Mouse (Mus musculus) midbrain, embryonic 11.5 days (tissue): ENCODE results near the gene Prr7. TPM values are rescaled to one million over a fixed set of nuclear protein-coding genes. Genes with fewer than 3 reads are reported as not detected.

Experiments used
- ATAC-seq: fragments of 200-750 bp; cut with Nextera tagmentation; 2 replicates; pipeline ENCODE4 v1.8.0; 2017; ENCODE audit warnings: moderate TSS enrichment, moderate library complexity; ENCODE audit not compliant: low FRiP score
- DNase-seq: peaks from one replicate; pipeline ENCODE4 v3.0.0; 2015; ENCODE audit warnings: low spot score; ENCODE audit errors: missing footprints
- H3K27ac ChIP-seq: fragments of 300-500 bp; sonication (generic); 2 replicates; pipeline ENCODE4 v1.5.1; 2014; ENCODE audit warnings: low read depth, low read length
- H3K27me3 ChIP-seq: fragments of 300-500 bp; sonication (generic); 2 replicates; pipeline ENCODE4 v1.6.1; 2014; ENCODE audit warnings: mild to moderate bottlenecking, low read length, moderate library complexity, mixed read lengths; ENCODE audit not compliant: control insufficient read depth, insufficient read depth
- H3K36me3 ChIP-seq: fragments of 300-500 bp; sonication (generic); 2 replicates; pipeline ENCODE4 v1.6.1; 2014; ENCODE audit warnings: mild to moderate bottlenecking, low read length, moderate library complexity, mixed read lengths; ENCODE audit not compliant: control insufficient read depth, insufficient read depth
- H3K4me1 ChIP-seq: fragments of 300-500 bp; sonication (generic); 2 replicates; pipeline ENCODE4 v1.6.1; 2014; ENCODE audit warnings: low read length; ENCODE audit not compliant: control insufficient read depth, insufficient read depth
- H3K4me2 ChIP-seq: fragments of 300-500 bp; sonication (generic); 2 replicates; pipeline ENCODE4 v1.6.1; 2014; ENCODE audit warnings: mild to moderate bottlenecking, moderate library complexity
- H3K4me3 ChIP-seq: fragments of 300-500 bp; sonication (generic); 2 replicates; pipeline ENCODE4 v1.5.1; 2014; ENCODE audit warnings: low read depth, low read length
- H3K9ac ChIP-seq: fragments of 300-500 bp; sonication (generic); 2 replicates; pipeline ENCODE4 v1.6.1; 2014; ENCODE audit warnings: low read length
- H3K9me3 ChIP-seq: fragments of 300-500 bp; sonication (generic); 2 replicates; pipeline ENCODE4 v1.6.1; 2016; ENCODE audit warnings: low read length; ENCODE audit not compliant: control insufficient read depth
- WGBS: fragments of 180-500 bp; shearing (Covaris S2); extraction: QIAGEN DNeasy Blood & Tissue Kit; methylation state at CpG from one replicate; pipeline ENCODE4 v1.1.7; 2014; 5-methylcytosine and 5-hydroxymethylcytosine counted together
- polyA plus RNA-seq: library from polyadenylated mRNA; unstranded; fragments of >200 nt; fragmentation: Nextera tagmentation; extraction: Ambion mirVana; gene quantifications from 2 replicates; pipeline ENCODE4 v1.2.1, GENCODE M21; 2014

Prr7 gene
- polyA plus RNA-seq, 1 experiment from 2014 or later: 3.0 TPM

DNA sequence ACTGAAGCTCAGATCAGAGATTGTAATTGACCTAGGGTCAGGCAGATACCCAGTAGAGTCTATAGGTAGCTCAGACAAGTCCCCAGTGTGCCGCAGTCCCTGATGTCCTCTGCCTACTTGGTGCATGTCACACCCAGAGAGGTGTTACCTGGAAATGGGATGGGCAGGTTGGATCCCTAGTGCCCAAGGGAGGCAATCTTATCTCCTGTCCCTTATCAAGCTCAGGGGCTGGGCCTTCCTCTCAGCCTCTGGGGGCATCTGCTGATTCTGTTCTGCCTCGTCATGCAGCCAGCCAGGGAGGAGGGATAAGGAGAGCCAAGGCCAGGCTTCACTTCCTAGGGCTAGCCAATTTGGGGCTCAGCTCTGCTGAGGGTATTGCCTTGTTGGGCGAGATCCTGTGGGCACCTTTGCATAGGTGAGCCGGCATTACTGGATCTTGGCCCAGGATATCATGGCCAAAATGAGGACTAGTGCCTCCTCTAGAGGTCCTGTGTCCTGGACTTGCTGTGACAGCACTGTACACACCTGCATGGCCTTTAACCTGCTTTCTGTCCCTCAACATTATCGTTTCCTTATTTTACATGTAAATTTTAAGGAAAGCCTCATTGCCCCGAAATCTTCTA is 17.5 kb upstream of the Prr7 start:
- Histone ChIP-seq H3K27ac (no peak overlapping the region), H3K9ac (peak overlapping the region; percentile 94), H3K4me3 (peak overlapping the region; percentile 73), H3K4me2 (peak overlapping the region; percentile 84), H3K36me3 (peaks cover 12% of the 10 kb centered on the region), H3K27me3 (no peaks in the 10 kb centered on the region), H3K4me1 (peaks cover 18% of the 10 kb centered on the region), H3K9me3 (no peaks in the 10 kb centered on the region)
- peak; percentile 82 for DNase-seq
- 84% methylated on average over 6 of the region's 6 CpGs for WGBS
- no peak for ATAC-seq

DNA sequence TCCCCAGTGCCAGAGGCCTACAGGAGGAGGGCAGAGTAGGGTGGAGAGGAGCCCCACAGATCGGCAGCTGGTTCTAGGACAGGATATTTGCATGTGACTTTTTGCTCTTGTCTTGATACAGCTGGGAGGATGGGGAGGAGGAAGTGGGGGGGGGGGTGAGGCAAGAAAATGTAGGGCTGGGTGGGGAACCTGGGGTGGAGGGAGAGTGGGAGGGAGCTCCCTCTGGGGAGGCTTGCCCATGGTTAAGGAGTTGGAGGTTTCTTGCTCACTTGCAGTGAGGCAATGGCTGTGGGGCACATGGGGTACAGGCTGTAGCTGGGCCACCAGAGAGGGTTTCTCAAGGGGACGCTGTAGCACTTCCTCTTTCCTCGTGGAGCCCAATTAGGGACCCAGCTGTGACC is 16.5 kb upstream of the Prr7 start:
- peak overlapping the region; percentile 14; the same call in 1 of the 2 replicates for H3K9ac ChIP-seq
- ATAC-seq (no peak), DNase-seq (no peak)
- 89% methylated on average over 3 of the region's 3 CpGs for WGBS
- no peaks in the 10 kb centered on the region for H3K9me3 ChIP-seq
- no peak overlapping the region for H3K27ac ChIP-seq
- H3K4me1 ChIP-seq: peaks cover 18% of the 10 kb centered on the region
- H3K36me3 ChIP-seq: peaks cover 20% of the 10 kb centered on the region
- no peak overlapping the region for H3K4me2 ChIP-seq
- H3K4me3 ChIP-seq: no peak overlapping the region
- no peaks in the 10 kb centered on the region for H3K27me3 ChIP-seq

DNA sequence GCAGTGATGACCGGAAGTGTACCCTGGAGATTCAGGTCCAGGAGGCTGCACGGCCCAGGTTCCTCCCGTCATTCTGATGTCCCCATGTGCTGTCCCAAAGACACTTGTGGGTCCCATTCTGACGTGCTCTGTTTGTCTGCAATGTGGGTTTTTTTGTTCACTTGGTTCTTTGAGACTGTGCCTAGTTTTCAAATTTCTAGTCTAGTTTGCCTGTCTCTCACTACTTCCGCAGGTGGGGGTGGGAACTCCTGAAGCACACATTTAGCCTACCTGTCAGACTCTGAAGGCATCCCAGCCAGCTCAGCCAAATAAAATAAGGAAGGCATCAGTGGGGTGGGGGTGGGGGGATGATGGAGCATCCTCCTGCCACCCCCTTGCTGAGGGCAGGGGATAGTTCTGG is 15.9 kb upstream of the Prr7 start:
- H3K27ac ChIP-seq: no peak overlapping the region
- DNase-seq (peak; percentile 54), ATAC-seq (no peak)
- H3K9ac ChIP-seq: no peak overlapping the region
- no peak overlapping the region for H3K4me3 ChIP-seq
- H3K36me3 ChIP-seq: peaks cover 25% of the 10 kb centered on the region
- H3K4me2 ChIP-seq: no peak overlapping the region
- no peaks in the 10 kb centered on the region for H3K9me3 ChIP-seq
- peaks cover 18% of the 10 kb centered on the region for H3K4me1 ChIP-seq
- H3K27me3 ChIP-seq: no peaks in the 10 kb centered on the region
- 92% methylated on average over 5 of the region's 5 CpGs for whole genome bisulfite sequencing

DNA sequence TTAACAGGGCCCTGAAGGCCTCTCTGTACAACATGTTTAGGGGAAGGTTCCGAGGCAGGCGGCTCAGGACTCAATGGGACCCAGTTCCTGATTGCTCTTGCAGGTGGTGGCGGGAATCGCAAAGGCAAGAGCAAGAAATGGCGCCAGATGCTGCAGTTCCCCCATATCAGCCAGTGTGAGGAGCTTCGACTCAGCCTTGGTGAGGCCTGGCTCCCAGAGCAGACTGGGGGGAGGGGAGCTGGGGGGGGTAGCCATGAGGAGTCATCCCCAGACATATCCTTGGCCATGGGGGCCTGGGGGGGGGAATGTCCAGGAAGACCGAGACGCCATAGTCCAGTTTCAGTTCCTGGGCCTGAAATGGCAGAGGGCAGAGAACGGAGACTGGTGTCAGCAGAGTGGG is 14.9 kb upstream of the Prr7 start:
- H3K27ac ChIP-seq: no peak overlapping the region
- ATAC-seq (no peak), DNase-seq (no peak)
- peaks cover 28% of the 10 kb centered on the region for H3K36me3 ChIP-seq
- H3K9ac ChIP-seq: no peak overlapping the region
- H3K9me3 ChIP-seq: no peaks in the 10 kb centered on the region
- peaks cover 14% of the 10 kb centered on the region for H3K4me1 ChIP-seq
- no peak overlapping the region for H3K4me3 ChIP-seq
- H3K4me2 ChIP-seq: no peak overlapping the region
- 94% methylated on average over 9 of the region's 9 CpGs for WGBS
- H3K27me3 ChIP-seq: no peaks in the 10 kb centered on the region

DNA sequence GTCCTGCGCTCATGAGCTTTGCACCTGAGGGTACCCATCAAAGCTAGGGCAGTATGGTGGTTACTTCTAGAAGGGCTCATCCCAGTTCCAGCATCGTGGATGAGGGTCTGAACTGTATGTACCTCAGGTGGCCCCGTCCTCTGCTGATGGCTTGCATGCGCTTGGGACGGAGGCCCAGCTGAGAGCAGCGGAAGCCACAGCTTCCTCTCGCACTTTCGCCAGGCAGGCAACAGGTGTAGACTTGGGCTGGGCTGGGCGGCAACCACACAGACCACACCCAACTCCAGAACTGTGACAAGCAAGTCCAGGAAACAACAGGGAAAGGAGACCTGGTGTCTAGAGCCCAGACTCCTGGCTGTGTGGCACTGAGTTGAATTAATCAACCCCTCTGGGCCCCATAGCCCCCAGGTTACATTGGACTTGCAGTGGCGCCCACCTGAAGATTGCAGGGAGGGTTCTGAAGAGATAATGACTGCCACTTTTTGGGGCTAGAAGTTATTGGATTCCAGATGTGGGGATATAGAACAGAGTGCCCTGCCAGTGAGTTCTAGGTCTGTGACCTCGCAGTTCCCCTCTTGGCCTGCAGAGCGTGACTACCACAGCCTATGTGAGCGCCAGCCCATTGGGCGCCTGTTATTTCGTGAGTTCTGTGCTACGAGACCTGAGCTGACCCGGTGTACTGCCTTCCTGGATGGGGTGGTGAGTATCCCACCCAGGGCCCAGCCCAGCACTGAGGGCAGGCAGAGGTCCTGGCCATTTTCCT is 14.2 kb upstream of the Prr7 start:
- Histone ChIP-seq H3K4me1 (peaks cover 14% of the 10 kb centered on the region), H3K4me2 (no peak overlapping the region), H3K9me3 (no peaks in the 10 kb centered on the region), H3K4me3 (no peak overlapping the region), H3K36me3 (peaks cover 32% of the 10 kb centered on the region), H3K9ac (no peak overlapping the region), H3K27ac (no peak overlapping the region), H3K27me3 (no peaks in the 10 kb centered on the region)
- WGBS: 92% methylated on average over 17 of the region's 17 CpGs
- DNase-seq: peak; percentile 45
- ATAC-seq: no peak

DNA sequence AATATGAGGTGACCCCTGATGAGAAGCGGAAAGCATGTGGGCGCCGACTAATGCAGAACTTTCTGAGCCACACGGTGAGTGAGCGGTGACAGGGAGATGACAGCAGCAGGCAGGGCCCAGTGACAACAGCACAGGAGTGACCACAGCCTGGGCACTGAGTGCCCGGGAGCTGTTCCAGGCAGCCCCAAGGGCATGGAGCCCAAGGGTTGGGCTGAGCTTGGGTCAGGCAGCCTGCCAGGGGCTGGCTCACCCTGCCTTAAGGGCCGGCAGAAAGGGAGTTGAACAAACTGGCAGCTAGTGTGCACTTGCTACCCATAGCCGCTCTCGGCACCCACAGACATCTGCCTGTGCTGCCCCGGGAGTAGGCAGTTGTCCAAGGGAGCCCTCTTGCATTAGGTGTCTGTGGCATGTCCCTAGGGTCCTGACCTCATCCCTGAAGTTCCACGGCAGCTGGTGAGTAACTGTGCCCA is 13.5 kb upstream of the Prr7 start:
- Histone ChIP-seq H3K4me3 (no peak overlapping the region), H3K36me3 (peaks cover 32% of the 10 kb centered on the region), H3K4me2 (no peak overlapping the region), H3K27me3 (no peaks in the 10 kb centered on the region), H3K4me1 (peaks cover 14% of the 10 kb centered on the region), H3K27ac (no peak overlapping the region), H3K9me3 (no peaks in the 10 kb centered on the region), H3K9ac (no peak overlapping the region)
- no peak for ATAC-seq
- WGBS: 95% methylated on average over 11 of the region's 11 CpGs
- peak; percentile 12 for DNase-seq

DNA sequence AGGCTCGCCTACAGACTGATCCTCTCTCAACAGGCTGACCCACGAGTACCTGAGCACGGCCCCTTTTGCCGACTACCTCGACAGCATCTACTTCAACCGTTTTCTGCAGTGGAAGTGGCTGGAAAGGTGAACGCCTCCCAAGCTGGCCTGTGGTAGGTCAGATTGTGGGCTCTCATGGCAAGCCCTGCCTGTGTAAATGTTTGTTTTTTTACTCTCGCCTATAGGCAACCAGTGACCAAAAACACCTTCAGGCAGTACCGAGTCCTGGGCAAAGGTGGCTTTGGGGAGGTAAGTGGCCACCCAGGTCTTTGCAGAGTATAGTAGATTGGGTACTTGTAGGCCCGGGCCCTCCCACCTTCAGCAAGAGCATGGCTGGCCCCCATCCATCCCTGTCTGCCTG is 12.8 kb upstream of the Prr7 start:
- peaks cover 32% of the 10 kb centered on the region for H3K36me3 ChIP-seq
- no peak overlapping the region for H3K9ac ChIP-seq
- no peaks in the 10 kb centered on the region for H3K9me3 ChIP-seq
- no peaks in the 10 kb centered on the region for H3K27me3 ChIP-seq
- no peak overlapping the region for H3K4me2 ChIP-seq
- peak; percentile 2 for DNase-seq
- H3K4me1 ChIP-seq: peaks cover 9% of the 10 kb centered on the region
- WGBS: 85% methylated on average over 10 of the region's 10 CpGs
- H3K27ac ChIP-seq: no peak overlapping the region
- no peak for ATAC-seq
- H3K4me3 ChIP-seq: no peak overlapping the region

DNA sequence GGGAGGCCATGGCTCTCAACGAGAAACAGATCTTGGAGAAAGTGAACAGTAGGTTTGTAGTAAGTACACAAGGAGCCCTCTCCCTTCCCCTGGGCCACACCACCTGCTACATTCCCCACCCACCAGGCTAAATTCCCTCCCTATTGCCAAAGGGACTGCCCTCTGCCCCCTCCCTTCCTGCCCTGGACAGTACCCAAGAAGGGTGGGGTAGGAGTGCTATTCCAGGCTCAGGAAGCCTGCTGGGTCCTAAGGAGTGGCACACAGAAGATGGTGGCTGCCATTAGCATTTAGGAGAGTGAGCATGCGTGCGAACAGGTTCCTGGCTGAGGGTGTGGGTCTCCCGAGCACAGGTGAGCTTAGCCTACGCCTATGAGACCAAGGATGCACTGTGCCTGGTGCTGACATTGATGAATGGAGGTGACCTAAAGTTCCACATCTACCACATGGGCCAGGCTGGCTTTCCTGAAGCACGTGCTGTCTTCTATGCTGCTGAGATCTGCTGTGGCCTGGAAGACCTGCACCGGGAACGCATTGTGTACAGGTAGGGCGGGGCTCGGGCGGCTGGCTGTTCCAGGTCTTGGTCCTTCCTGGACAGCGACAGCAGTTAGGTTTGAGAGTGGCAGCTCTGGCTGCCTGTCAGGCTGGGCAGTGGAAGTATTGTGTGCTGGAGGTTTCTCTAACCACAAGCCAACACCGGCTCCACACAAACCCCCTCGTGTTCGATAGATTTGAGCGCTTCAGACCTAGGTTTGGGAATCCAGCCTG is 12.1 kb upstream of the Prr7 start:
- H3K27ac ChIP-seq: no peak overlapping the region
- peaks cover 32% of the 10 kb centered on the region for H3K36me3 ChIP-seq
- no peak overlapping the region for H3K4me2 ChIP-seq
- no peaks in the 10 kb centered on the region for H3K9me3 ChIP-seq
- no peak for ATAC-seq
- H3K4me1 ChIP-seq: peaks cover 2% of the 10 kb centered on the region; the same call in 1 of the 2 replicates
- peak; percentile 65 for DNase-seq
- no peaks in the 10 kb centered on the region for H3K27me3 ChIP-seq
- 97% methylated on average over 16 of the region's 16 CpGs for WGBS
- no peak overlapping the region for H3K4me3 ChIP-seq
- no peak overlapping the region for H3K9ac ChIP-seq

DNA sequence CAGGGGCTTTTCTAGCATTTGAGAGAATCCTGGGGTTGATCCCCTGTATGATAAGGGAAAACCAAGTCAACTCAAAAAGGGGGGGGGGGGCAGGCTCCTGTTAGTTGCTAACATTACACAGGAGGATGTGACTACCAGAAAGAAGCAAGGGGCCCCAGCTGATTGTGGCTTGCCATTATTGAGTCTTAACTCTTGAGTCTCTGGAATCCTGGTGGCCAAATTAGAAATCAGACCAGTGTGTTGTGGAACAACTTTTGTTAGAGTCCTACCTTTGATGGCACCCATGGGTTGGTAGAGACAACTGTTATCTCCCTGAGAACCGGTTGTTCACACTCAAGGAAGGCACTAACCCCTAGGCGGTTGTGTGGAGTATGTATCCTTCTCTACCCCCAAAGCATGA is 1.1 kb upstream of the Prr7 start:
- Histone ChIP-seq H3K9ac (no peak overlapping the region), H3K27me3 (no peaks in the 10 kb centered on the region), H3K4me3 (no peak overlapping the region), H3K9me3 (no peaks in the 10 kb centered on the region), H3K27ac (no peak overlapping the region), H3K4me1 (peaks cover 26% of the 10 kb centered on the region), H3K4me2 (no peak overlapping the region; the same call in 1 of the 2 replicates), H3K36me3 (peaks cover 14% of the 10 kb centered on the region; the same call in 1 of the 2 replicates)
- DNase-seq (peak; percentile 86), ATAC-seq (no peak)
- WGBS: 45% methylated on average over 2 of the region's 2 CpGs
